Mouse (Mus musculus) heart, postnatal 4 days (tissue): ENCODE data around the gene Slc16a8. TPM values are rescaled to one million over a fixed set of nuclear protein-coding genes. Genes with fewer than 3 reads are reported as not detected.

Experiments used
- DNase-seq: peaks from one replicate; pipeline ENCODE4 v3.0.0; 2021
- total RNA-seq, 2 experiments: library from RNA; stranded (reverse); gene quantifications; 2 replicates each; pipeline ENCODE4 v1.2.3; 2021

The Slc16a8 gene
- under 1 TPM; 0.23 to 0.31 TPM for total RNA-seq

GRCm38 (mm10) chr15:79254661-79255060 is at the start of gene Slc16a8:
TSS of gene Slc16a8 (minus strand) at chr15:79254761.
- no peak for DNase-seq

DNA sequence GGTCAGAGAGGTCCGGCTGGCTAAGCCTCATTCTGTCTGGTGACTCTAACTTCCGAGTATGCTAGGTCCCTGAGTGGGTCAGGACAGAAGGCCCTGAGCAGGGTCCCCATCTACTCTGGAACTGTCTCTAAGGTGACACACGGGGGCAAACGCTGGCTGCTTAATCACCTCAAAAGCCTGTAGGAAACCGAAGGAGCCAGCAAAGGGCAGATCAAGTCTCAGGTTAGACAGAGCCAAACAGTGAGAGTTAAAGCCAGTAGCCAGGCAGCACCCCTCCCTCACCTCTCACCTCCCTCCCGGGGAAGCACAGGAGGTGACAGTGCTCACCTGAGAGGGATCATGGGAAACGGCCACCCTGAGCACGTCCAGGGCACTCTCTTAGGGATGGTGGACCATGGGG is 49.2 kb upstream of the Slc16a8 start:
- peak; percentile 41 for DNase-seq

DNA sequence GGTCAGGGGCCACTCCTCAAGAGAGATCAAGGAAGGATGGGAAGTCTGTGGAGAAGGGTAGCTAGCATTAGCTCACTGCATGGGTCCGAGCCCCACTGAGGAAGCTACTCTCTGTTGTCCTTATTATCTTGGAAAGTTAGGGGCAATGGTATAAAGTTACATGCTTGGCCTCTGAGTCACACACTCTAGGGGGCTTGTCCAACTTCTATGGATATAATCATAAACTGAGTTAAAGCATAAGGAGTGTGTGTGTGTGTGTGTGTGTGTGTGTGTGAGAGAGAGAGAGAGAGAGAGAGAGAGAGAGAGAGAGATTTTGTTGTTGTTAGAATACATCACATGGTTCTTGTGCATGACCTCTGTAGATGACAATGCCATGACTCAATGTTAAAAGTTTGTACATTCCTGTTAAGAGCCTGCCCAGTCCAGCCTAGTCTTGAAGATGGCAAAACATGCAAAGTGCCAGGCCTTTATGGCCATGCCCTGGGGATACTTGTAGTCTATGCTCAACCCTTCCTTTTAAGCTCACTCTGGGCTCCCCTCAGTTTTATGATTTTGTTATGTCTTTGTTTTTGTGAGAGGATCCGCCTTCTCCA is 45.1 kb upstream of the Slc16a8 start:
- no peak for DNase-seq

- DNase-seq = no peak
These were observed 44.0 kb upstream of the Slc16a8 start for GRCm38 (mm10) chr15:79298553-79298952.

DNA sequence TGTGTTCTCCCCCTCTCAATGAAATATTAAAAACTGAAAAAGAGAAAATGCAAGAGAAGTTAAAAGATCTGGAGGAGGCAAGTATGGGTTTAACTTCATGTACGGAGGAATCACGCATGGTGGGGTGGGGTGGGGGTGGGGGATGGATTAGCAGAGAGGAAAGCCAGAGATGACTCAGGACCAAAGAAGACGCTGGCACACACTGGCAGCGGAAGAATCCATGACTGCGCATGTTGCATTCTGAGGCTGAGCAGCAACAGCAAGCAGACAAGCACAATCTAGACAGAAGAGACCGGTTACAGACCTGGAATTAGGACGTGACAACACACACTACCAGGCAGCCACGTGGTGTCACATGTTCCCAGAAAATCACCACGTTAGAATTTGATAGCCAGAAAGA is 38.2 kb upstream of the Slc16a8 start:
- DNase-seq = no peak

DNA sequence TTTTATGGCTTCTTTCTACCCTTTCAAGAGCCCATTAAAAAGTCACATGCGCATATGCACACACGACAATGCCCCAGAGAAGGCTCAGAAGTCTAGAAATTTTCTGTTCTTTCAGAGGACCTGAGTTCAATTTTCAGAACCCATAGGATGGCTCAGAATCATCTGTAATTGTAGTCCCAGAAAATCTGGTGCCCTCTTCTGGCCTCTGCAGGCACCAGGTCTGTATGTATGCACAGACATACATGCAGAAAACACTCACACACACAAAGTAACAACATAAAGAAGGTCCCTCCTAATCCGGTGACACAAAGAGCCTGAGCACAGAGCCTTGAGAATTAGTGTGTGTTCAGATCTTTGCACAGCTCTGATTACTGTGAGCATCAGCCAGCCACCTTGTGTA is 35.8 kb upstream of the Slc16a8 start:
- DNase-seq = no peak

DNA sequence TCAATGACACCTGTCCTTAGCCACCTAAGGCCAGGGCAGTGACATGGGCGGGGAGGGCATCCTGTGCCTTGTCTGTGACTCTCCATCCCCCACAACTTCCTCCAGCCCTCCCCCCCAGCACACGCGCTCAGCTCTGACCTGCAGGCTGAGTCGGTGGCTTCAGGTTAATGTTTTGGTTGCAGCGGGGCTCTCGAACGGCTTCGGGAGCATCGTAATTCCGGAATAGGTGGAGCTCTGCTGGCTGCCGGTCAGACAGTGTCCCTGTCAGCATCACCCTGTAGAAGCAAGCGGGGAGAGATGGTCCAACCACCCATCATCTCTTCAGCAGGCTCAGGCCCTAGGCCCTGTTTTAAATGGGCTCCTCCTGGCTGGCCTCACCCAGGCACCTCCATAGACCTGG is 34.9 kb upstream of the Slc16a8 start:
- DNase-seq = no peak

- DNase-seq = no peak
These were observed 33.8 kb upstream of the Slc16a8 start for GRCm38 (mm10) chr15:79288387-79288786.

- no peak for DNase-seq
These were observed 32.5 kb upstream of the Slc16a8 start for GRCm38 (mm10) chr15:79287091-79287490.

- DNase-seq = no peak
These were observed 31.6 kb upstream of the Slc16a8 start for GRCm38 (mm10) chr15:79286141-79286540.

- no peak for DNase-seq
These were observed 30.8 kb upstream of the Slc16a8 start, which contains the start of gene Baiap2l2 for GRCm38 (mm10) chr15:79285399-79285798. TSS of gene Baiap2l2 (minus strand) at chr15:79285537.

DNA sequence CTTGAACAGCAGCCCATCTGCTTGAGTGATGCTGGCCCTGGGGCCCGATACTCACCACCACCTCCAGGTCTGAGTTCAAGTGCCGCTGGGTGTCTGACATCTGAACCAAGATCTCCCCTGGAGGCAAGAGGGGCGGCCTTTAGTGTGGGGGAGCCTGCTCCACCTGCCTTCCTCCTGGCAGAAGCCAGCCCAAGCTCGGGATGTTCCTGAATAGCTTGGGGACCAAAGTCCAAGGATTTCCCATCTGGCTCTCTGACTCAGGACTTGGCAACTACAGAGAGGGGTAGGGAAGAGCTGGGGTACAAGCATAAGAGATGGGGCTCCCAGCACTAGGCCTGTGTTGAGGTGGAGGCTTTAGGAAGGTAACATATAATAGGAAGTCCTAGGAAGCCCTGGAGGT is 28.8 kb upstream of the Slc16a8 start:
- DNase-seq = no peak

GRCm38 (mm10) chr15:79282434-79282833 is 27.9 kb upstream of the Slc16a8 start:
- no peak for DNase-seq

- no peak for DNase-seq
These were observed 26.8 kb upstream of the Slc16a8 start for GRCm38 (mm10) chr15:79281389-79281788.

DNA sequence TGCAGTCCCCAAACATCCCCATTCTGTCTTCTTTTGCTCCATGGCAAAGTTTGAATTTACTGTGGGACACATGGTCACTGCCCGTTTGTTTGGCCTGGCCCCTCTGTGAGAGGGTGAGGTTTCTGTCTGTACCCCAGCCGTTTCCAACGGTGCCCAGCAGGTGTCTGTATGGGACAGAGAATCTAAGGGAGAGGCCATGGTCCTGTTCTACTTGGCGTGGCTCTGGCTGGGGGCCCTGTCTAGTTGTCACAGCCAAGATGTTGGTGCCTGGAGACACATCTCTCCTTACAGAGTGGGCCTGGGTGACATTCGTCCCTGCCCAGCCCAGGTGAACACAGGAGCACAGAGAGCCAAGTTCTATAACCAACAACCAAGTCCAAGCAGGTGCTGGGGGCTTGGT is 26.3 kb upstream of the Slc16a8 start:
- DNase-seq = peak; percentile 31

DNA sequence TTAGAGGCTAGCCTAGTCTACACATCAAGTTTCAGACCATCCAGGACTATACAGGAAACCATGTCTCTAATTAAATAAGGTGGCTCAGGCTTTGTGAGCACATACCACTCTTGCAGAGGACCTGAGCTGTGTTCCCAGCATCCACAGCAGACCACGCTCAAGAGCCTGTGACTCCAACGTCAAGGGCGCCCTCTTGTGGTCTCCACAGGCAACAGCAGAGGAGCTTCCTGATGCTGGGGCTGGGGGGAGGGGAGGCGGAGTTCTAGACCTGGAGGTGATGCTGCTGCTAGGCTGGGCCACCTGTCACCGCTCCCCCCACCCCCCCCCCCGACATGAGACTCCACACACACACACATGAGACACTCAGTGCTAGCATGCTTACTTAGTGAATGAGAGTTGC is 25.6 kb upstream of the Slc16a8 start:
- DNase-seq = peak; percentile 29

- DNase-seq = no peak
These were observed 23.2 kb upstream of the Slc16a8 start for GRCm38 (mm10) chr15:79277728-79278127.

GRCm38 (mm10) chr15:79273020-79273419 is 18.5 kb upstream of the Slc16a8 start:
- no peak for DNase-seq

DNA sequence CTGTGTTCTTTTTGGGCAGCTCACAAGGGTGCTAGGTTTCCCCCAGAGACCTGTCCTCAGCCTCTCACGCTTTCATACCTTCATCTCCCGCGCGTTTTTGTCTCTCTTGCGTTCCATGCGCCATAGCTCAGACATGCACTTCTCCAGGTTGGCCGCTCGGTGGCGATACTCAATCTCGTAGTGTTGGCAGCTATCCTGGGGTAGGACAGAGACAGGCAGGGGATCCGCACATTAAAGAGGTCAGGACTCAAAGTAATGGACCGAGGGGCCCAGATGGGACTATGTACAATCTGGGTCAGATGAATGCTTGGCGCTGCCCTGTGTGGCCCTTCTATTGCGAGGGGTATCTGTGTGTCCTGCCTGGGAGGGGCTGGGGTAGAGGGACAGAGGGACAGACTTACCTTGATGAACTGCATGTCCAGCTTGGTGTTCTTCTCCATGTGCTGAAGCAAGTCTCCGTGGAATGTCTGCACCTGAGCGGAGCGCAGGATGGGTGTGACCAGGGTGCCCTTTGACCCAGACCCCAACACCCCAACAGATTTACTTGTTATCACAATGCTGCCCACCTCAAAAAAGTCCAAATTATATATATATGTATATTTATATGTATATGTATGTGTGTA is 16.7 kb upstream of the Slc16a8 start:
- peak; percentile 69 for DNase-seq

GRCm38 (mm10) chr15:79270317-79271123 is 16.0 kb upstream of the Slc16a8 start:
- DNase-seq = peak; percentile 78

- no peak for DNase-seq
These were observed 14.0 kb upstream of the Slc16a8 start for GRCm38 (mm10) chr15:79268521-79268920.

DNA sequence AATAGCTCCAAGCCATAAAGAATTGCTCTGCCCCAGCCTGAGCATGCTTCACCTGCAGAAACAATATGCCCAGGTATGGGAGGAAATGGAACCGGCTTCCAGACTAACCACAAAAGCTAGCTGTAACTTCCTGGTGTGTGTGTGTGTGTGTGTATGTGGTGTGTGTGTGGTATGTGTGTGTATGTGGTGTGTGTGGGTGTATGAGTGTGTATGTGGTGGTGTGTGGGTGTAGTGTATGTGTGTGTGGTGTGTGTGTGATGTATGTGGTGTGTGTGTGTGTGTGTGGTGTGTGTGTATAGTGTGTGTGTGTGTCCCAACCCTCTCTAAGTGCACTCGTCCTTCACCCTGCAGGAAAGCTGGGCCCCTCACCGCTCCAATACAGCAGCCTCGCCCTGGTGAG is 10.8 kb upstream of the Slc16a8 start:
- no peak for DNase-seq

- no peak for DNase-seq
These were observed 9.2 kb upstream of the Slc16a8 start for GRCm38 (mm10) chr15:79263726-79264125.
